Mouse (Mus musculus): ENCODE data around the gene 1810062G17Rik. TPM values are rescaled to one million over a fixed set of nuclear protein-coding genes. Genes with fewer than 3 reads are reported as not detected.
A peak's percentile ranks its signal among the peaks of the same experiment; 100 is the strongest.

The 1810062G17Rik gene
- polyA plus RNA-seq, 1 experiment, result not detected

GRCm38 (mm10) chr3:36474938-36475483, 726 bp upstream of the 1810062G17Rik start:
- peaks cover 19% of the 10 kb centered on the region for H3K36me3 ChIP-seq (replicated peaks; ENCODE audit: low read length)
- peaks cover 43% of the 10 kb centered on the region for H3K4me1 ChIP-seq
- TF ChIP-seq FLI1 (IDR thresholded peaks at IDR 0.05; ENCODE audit: low read length), result no peak
- TF ChIP-seq GATA1 (IDR thresholded peaks at IDR 0.05; ENCODE audit: borderline replicate concordance, low read length), result no peak
- H3K9me3 ChIP-seq, result no peaks in the 10 kb centered on the region
- H3K4me3 ChIP-seq (replicated peaks), result peak overlapping the region; percentile 91
- H3K27me3 ChIP-seq (replicated peaks), result no peaks in the 10 kb centered on the region

- TF ChIP-seq FLI1 (IDR thresholded peaks at IDR 0.05; ENCODE audit: low read length) (no peak), GATA1 (IDR thresholded peaks at IDR 0.05; ENCODE audit: borderline replicate concordance, low read length) (no peak)
- H3K9me3 ChIP-seq, result no peaks in the 10 kb centered on the region
- peaks cover 41% of the 10 kb centered on the region for H3K4me1 ChIP-seq
- peak overlapping the region; percentile 91 for H3K4me3 ChIP-seq (replicated peaks)
- H3K36me3 ChIP-seq (replicated peaks; ENCODE audit: low read length), result peaks cover 8% of the 10 kb centered on the region
- H3K27me3 ChIP-seq (replicated peaks), result no peaks in the 10 kb centered on the region
Measured at GRCm38 (mm10) chr3:36476261-36477155, 771 bp downstream of the 1810062G17Rik start.

- Histone ChIP-seq H3K27me3 (replicated peaks) (no peaks in the 10 kb centered on the region), H3K4me3 (replicated peaks) (no peak overlapping the region), H3K4me1 (peaks cover 41% of the 10 kb centered on the region), H3K36me3 (replicated peaks; ENCODE audit: low read length) (no peaks in the 10 kb centered on the region), H3K9me3 (no peaks in the 10 kb centered on the region)
- TF ChIP-seq FLI1 (IDR thresholded peaks at IDR 0.05; ENCODE audit: low read length), result no peak
- TF ChIP-seq GATA1 (IDR thresholded peaks at IDR 0.05; ENCODE audit: borderline replicate concordance, low read length), result no peak
Measured at GRCm38 (mm10) chr3:36478776-36479175, 3.0 kb downstream of the 1810062G17Rik start.

- TF ChIP-seq GATA1 (IDR thresholded peaks at IDR 0.05; ENCODE audit: borderline replicate concordance, low read length) (no peak), FLI1 (IDR thresholded peaks at IDR 0.05; ENCODE audit: low read length) (no peak)
Measured at GRCm38 (mm10) chr3:36480486-36480885, 4.7 kb downstream of the 1810062G17Rik start.

GRCm38 (mm10) chr3:36481776-36482193, 6.0 kb downstream of the 1810062G17Rik start:
- Histone ChIP-seq H3K4me3 (replicated peaks) (peak overlapping the region; percentile 74), H3K36me3 (replicated peaks; ENCODE audit: low read length) (no peaks in the 10 kb centered on the region), H3K4me1 (peaks cover 30% of the 10 kb centered on the region), H3K9me3 (no peaks in the 10 kb centered on the region), H3K27me3 (replicated peaks) (no peaks in the 10 kb centered on the region)
- TF ChIP-seq GATA1 (IDR thresholded peaks at IDR 0.05; ENCODE audit: borderline replicate concordance, low read length) (no peak), FLI1 (IDR thresholded peaks at IDR 0.05; ENCODE audit: low read length) (no peak)

More at GRCm38 (mm10) chr3:36480486-36480885, 4.7 kb downstream of the 1810062G17Rik start:
- Histone ChIP-seq H3K4me1 (peaks cover 34% of the 10 kb centered on the region), H3K36me3 (replicated peaks; ENCODE audit: low read length) (no peaks in the 10 kb centered on the region), H3K4me3 (replicated peaks) (no peak overlapping the region), H3K9me3 (no peaks in the 10 kb centered on the region), H3K27me3 (replicated peaks) (no peaks in the 10 kb centered on the region)

- no peaks in the 10 kb centered on the region for H3K36me3 ChIP-seq (replicated peaks; ENCODE audit: low read length)
- H3K27me3 ChIP-seq (replicated peaks), result no peaks in the 10 kb centered on the region
- H3K4me3 ChIP-seq (replicated peaks), result no peak overlapping the region
- H3K9me3 ChIP-seq, result no peaks in the 10 kb centered on the region
- TF ChIP-seq GATA1 (IDR thresholded peaks at IDR 0.05; ENCODE audit: borderline replicate concordance, low read length), result no peak
- no peak for TF ChIP-seq FLI1 (IDR thresholded peaks at IDR 0.05; ENCODE audit: low read length)
- peaks cover 29% of the 10 kb centered on the region for H3K4me1 ChIP-seq
Measured at GRCm38 (mm10) chr3:36482940-36483339, 7.2 kb downstream of the 1810062G17Rik start.

- TF ChIP-seq FLI1 (IDR thresholded peaks at IDR 0.05; ENCODE audit: low read length), result no peak
- no peak for TF ChIP-seq GATA1 (IDR thresholded peaks at IDR 0.05; ENCODE audit: borderline replicate concordance, low read length)
- Histone ChIP-seq H3K9me3 (no peaks in the 10 kb centered on the region), H3K4me1 (peaks cover 36% of the 10 kb centered on the region), H3K36me3 (replicated peaks; ENCODE audit: low read length) (no peaks in the 10 kb centered on the region), H3K4me3 (replicated peaks) (no peak overlapping the region), H3K27me3 (replicated peaks) (no peaks in the 10 kb centered on the region)
Measured at GRCm38 (mm10) chr3:36484292-36484691, 8.6 kb downstream of the 1810062G17Rik start.

GRCm38 (mm10) chr3:36486176-36486575, 10.4 kb downstream of the 1810062G17Rik start:
- Histone ChIP-seq H3K27me3 (replicated peaks) (no peaks in the 10 kb centered on the region), H3K36me3 (replicated peaks; ENCODE audit: low read length) (no peaks in the 10 kb centered on the region), H3K9me3 (no peaks in the 10 kb centered on the region), H3K4me1 (peaks cover 29% of the 10 kb centered on the region), H3K4me3 (replicated peaks) (no peak overlapping the region)
- TF ChIP-seq GATA1 (IDR thresholded peaks at IDR 0.05; ENCODE audit: borderline replicate concordance, low read length), result no peak
- no peak for TF ChIP-seq FLI1 (IDR thresholded peaks at IDR 0.05; ENCODE audit: low read length)

GRCm38 (mm10) chr3:36486881-36487280, 11.1 kb downstream of the 1810062G17Rik start:
- Histone ChIP-seq H3K4me3 (replicated peaks) (no peak overlapping the region), H3K9me3 (0 out of 2 replicates have a peak, but pooled peaks cover under 1% of the 10 kb centered on the region), H3K27me3 (replicated peaks) (no peaks in the 10 kb centered on the region), H3K36me3 (replicated peaks; ENCODE audit: low read length) (no peaks in the 10 kb centered on the region), H3K4me1 (peaks cover 30% of the 10 kb centered on the region)
- TF ChIP-seq GATA1 (IDR thresholded peaks at IDR 0.05; ENCODE audit: borderline replicate concordance, low read length), result no peak
- TF ChIP-seq FLI1 (IDR thresholded peaks at IDR 0.05; ENCODE audit: low read length), result no peak

GRCm38 (mm10) chr3:36488367-36488766, 12.6 kb downstream of the 1810062G17Rik start:
- TF ChIP-seq FLI1 (IDR thresholded peaks at IDR 0.05; ENCODE audit: low read length) (no peak), GATA1 (IDR thresholded peaks at IDR 0.05; ENCODE audit: borderline replicate concordance, low read length) (no peak)
- H3K4me3 ChIP-seq (replicated peaks), result no peak overlapping the region
- H3K9me3 ChIP-seq, result peaks cover 4% of the 10 kb centered on the region; the same call in 1 of the 2 replicates
- H3K4me1 ChIP-seq, result peaks cover 30% of the 10 kb centered on the region
- no peaks in the 10 kb centered on the region for H3K36me3 ChIP-seq (replicated peaks; ENCODE audit: low read length)
- no peaks in the 10 kb centered on the region for H3K27me3 ChIP-seq (replicated peaks)
